21 mouse cellular contexts compared by ENCODE assay signal in genomic region chr10:69161503-69161902, GRCm38 (mm10). TPM values are rescaled to one million over a fixed set of nuclear protein-coding genes. Genes with fewer than 3 reads are reported as not detected.
"Had no signal": no experiment of that assay in that cellular context is flagged by ENCODE, and none has a peak within 500 bp of the region (broad histone marks: within the 10 kb centered on the region; RNA-seq: fewer than 3 reads in every experiment).

No protein-coding gene starts in this region.

- H3K27me3 ChIP-seq: heart, embryonic 12.5 days; hindbrain, embryonic 12.5 days; intestine, embryonic 15.5 days; limb, embryonic 12.5 days; liver, embryonic 12.5 days had no signal

- H3K36me3 ChIP-seq: heart, embryonic 10.5 days; heart, embryonic 12.5 days; hindbrain, embryonic 10.5 days; hindbrain, embryonic 12.5 days; intestine, embryonic 15.5 days; limb, embryonic 10.5 days; limb, embryonic 12.5 days; liver, embryonic 12.5 days had no signal

- H3K27ac ChIP-seq: gastrocnemius, adult 2 months; heart, embryonic 10.5 days; hindbrain, embryonic 10.5 days; hindbrain, embryonic 12.5 days; hindbrain, embryonic 14.5 days; intestine, embryonic 15.5 days; layer of hippocampus, adult 2 months; left cerebral cortex, adult 2 months; limb, embryonic 10.5 days; limb, embryonic 12.5 days; liver, embryonic 12.5 days; liver, embryonic 14.5 days had no signal

- ATAC-seq: forebrain, embryonic 16.5 days; hindbrain, embryonic 16.5 days; intestine, embryonic 15.5 days; liver, embryonic 12.5 days had no signal

- H3K4me2 ChIP-seq: heart, embryonic 12.5 days; hindbrain, embryonic 12.5 days; hindbrain, embryonic 14.5 days; intestine, embryonic 15.5 days; limb, embryonic 12.5 days; liver, embryonic 12.5 days had no signal

- H3K9me3 ChIP-seq: heart, embryonic 10.5 days; hindbrain, embryonic 12.5 days; intestine, embryonic 15.5 days; limb, embryonic 10.5 days; limb, embryonic 12.5 days; liver, embryonic 12.5 days had no signal

- DNase-seq: gastrocnemius, adult 2 months; gastrocnemius, postnatal 10 days; gastrocnemius, postnatal 25 days; heart, adult 18-20 months; heart, postnatal 10 days; heart, postnatal 4 days had no signal

- H3K4me1 ChIP-seq: heart, embryonic 10.5 days; heart, embryonic 12.5 days; hindbrain, embryonic 10.5 days; hindbrain, embryonic 12.5 days; limb, embryonic 10.5 days; liver, embryonic 12.5 days had no signal

- H3K9ac ChIP-seq: heart, embryonic 12.5 days; hindbrain, embryonic 12.5 days; hindbrain, embryonic 14.5 days; intestine, embryonic 15.5 days; limb, embryonic 12.5 days; liver, embryonic 12.5 days; liver, embryonic 14.5 days had no signal

- H3K4me3 ChIP-seq: gastrocnemius, adult 2 months; heart, embryonic 10.5 days; heart, embryonic 12.5 days; hindbrain, embryonic 10.5 days; hindbrain, embryonic 12.5 days; intestine, embryonic 15.5 days; layer of hippocampus, adult 2 months; left cerebral cortex, adult 2 months; limb, embryonic 10.5 days; limb, embryonic 12.5 days; liver, embryonic 12.5 days had no signal

RNA-seq across cellular contexts. Expression of gene Rhobtb1, which starts 10.3 kb away (rescaled TPM):
- polyA plus RNA-seq: inflammation-experienced regulatory T-cells, adult 6 months had no signal

RNA-seq across cellular contexts. Expression of gene A930033H14Rik, which starts 51.4 kb away (rescaled TPM):
- polyA plus RNA-seq: inflammation-experienced regulatory T-cells, adult 6 months had no signal
